Mouse (Mus musculus): ENCODE data around the gene Clip3.

- TF ChIP-seq CTCF (IDR thresholded peaks at IDR 0.05; ENCODE audit: borderline replicate concordance, control insufficient read depth, extremely low read depth, insufficient read depth, low read length, poor library complexity) (0 out of 2 replicates have a peak, but pooled peaks have one; percentile 32), POLR2A (IDR thresholded peaks at IDR 0.05; ENCODE audit: control insufficient read depth, extremely low read depth, insufficient read depth, low read length, poor library complexity) (peak; percentile 85)
Measured at GRCm38 (mm10) chr7:30322285-30322667, 30.7 kb downstream of the Clip3 start.
